Mouse (Mus musculus) T-helper 2 cell (primary cell): ENCODE data around the gene Gm42417.

Source experiments
- in situ Hi-C: fragments of 300-600 bp; cut with MboI, MseI; formaldehyde crosslinking; loops from one replicate; pipeline ENCODE4 v1.15.1; 2025; ENCODE audit warnings: high pct_unique_total_duplicates

The Gm42417 gene

GRCm38 (mm10) chr1:36522210-36522609, 17.0 kb downstream of the Gm42417 start:
- in situ Hi-C loops: no loop called here

- in situ Hi-C loops: no loop called here
Observed at GRCm38 (mm10) chr1:36519626-36520025, 19.6 kb downstream of the Gm42417 start.

- in situ Hi-C loops: no loop called here
Observed at GRCm38 (mm10) chr1:36518259-36518658, 21.0 kb downstream of the Gm42417 start.

GRCm38 (mm10) chr1:36513718-36514117, 25.5 kb downstream of the Gm42417 start:
- in situ Hi-C loops: no loop called here

- in situ Hi-C loops: no loop called here
Observed at GRCm38 (mm10) chr1:36513310-36513709, 25.9 kb downstream of the Gm42417 start.

GRCm38 (mm10) chr1:36512966-36513280, 26.3 kb downstream of the Gm42417 start:
- in situ Hi-C loops: no loop called here

- in situ Hi-C loops: no loop called here
Observed at GRCm38 (mm10) chr1:36512089-36512965, 26.9 kb downstream of the Gm42417 start.

GRCm38 (mm10) chr1:36511289-36512021, 27.8 kb downstream of the Gm42417 start, which contains the start of gene Cnnm3:
Cnnm3 (plus strand) TSS chr1:36511867.
- in situ Hi-C loops: no loop called here

GRCm38 (mm10) chr1:36508238-36508637, 31.0 kb downstream of the Gm42417 start:
- in situ Hi-C loops: no loop called here

- in situ Hi-C loops: no loop called here
Observed at GRCm38 (mm10) chr1:36501261-36501660, 38.0 kb downstream of the Gm42417 start.

GRCm38 (mm10) chr1:36497312-36497711, 41.9 kb downstream of the Gm42417 start:
- in situ Hi-C loops: no loop called here

- in situ Hi-C loops: no loop called here
Observed at GRCm38 (mm10) chr1:36496719-36497118, 42.5 kb downstream of the Gm42417 start.

GRCm38 (mm10) chr1:36493299-36493698, 45.9 kb downstream of the Gm42417 start:
- in situ Hi-C loops: no loop called here

- in situ Hi-C loops: no loop called here
Observed at GRCm38 (mm10) chr1:36492416-36493139, 46.7 kb downstream of the Gm42417 start.

GRCm38 (mm10) chr1:36489661-36490060, 49.6 kb downstream of the Gm42417 start:
- in situ Hi-C loops: no loop called here

- in situ Hi-C loops: no loop called here
Observed at GRCm38 (mm10) chr1:36487111-36487510, 52.1 kb downstream of the Gm42417 start.

GRCm38 (mm10) chr1:36485080-36485479, 54.1 kb downstream of the Gm42417 start:
- in situ Hi-C loops: no loop called here

GRCm38 (mm10) chr1:36483825-36484224, 55.4 kb downstream of the Gm42417 start:
- in situ Hi-C loops: no loop called here
